Mouse (Mus musculus): ENCODE measurements around the gene Ptcd3. TPM values are rescaled to one million over a fixed set of nuclear protein-coding genes. Genes with fewer than 3 reads are reported as not detected.

Ptcd3 gene
- 91.1 and 92.0 TPM in 2 replicates for polyA plus RNA-seq (2014; fragmentation: Nextera tagmentation; extraction: Ambion mirVana)

GRCm38 (mm10) chr6:71908481-71909381 lies at the start of gene Ptcd3, which contains the start of gene Polr1a:
Gene Ptcd3, minus strand, starts transcription at chr6:71908750.
Gene Polr1a, plus strand, starts transcription at chr6:71909053.
- ATAC-seq (ENCODE audit: low FRiP score) (peak; percentile 93), DNase-seq (ENCODE audit: low spot score) (peak; percentile 97)
- peak within 1 kb of the TSS; percentile 47; the same call in 1 of the 2 replicates for H3K27ac ChIP-seq
- H3K4me1 ChIP-seq (replicated peaks; ENCODE audit: control insufficient read depth, insufficient read depth, low read length) = peaks cover 14% of the 10 kb centered on the region; the same call in 1 of the 2 replicates
- H3K9me3 ChIP-seq (ENCODE audit: control insufficient read depth, low read length) = no peaks in the 10 kb centered on the region
- peaks cover 46% of the 10 kb centered on the region for H3K36me3 ChIP-seq (replicated peaks; ENCODE audit: control insufficient read depth, insufficient read depth)
- peak within 1 kb of the TSS; percentile 85 for H3K4me2 ChIP-seq (replicated peaks)
- no peaks in the 10 kb centered on the region for H3K27me3 ChIP-seq (ENCODE audit: control insufficient read depth, insufficient read depth, low read length)
- peak within 1 kb of the TSS; percentile 74 for H3K9ac ChIP-seq
- WGBS = under 1% methylated on average over 58 of the region's 58 CpGs
- peak within 1 kb of the TSS; percentile 77 for H3K4me3 ChIP-seq (replicated peaks; ENCODE audit: low read length)

GRCm38 (mm10) chr6:71951192-71951591 lies 42.6 kb upstream of the Ptcd3 start:
- H3K27ac ChIP-seq = no peak overlapping the region
- WGBS = 95% methylated on average over 5 of the region's 5 CpGs
- no peak overlapping the region for H3K9ac ChIP-seq
- H3K9me3 ChIP-seq (ENCODE audit: control insufficient read depth, low read length) = no peaks in the 10 kb centered on the region
- H3K4me2 ChIP-seq (replicated peaks) = no peak overlapping the region
- no peak overlapping the region for H3K4me3 ChIP-seq (replicated peaks; ENCODE audit: low read length)
- ATAC-seq (ENCODE audit: low FRiP score) (no peak), DNase-seq (ENCODE audit: low spot score) (no peak)
- no peaks in the 10 kb centered on the region for H3K4me1 ChIP-seq (replicated peaks; ENCODE audit: control insufficient read depth, insufficient read depth, low read length)
- peaks cover 75% of the 10 kb centered on the region for H3K36me3 ChIP-seq (replicated peaks; ENCODE audit: control insufficient read depth, insufficient read depth)
- no peaks in the 10 kb centered on the region for H3K27me3 ChIP-seq (ENCODE audit: control insufficient read depth, insufficient read depth, low read length)

GRCm38 (mm10) chr6:71950592-71950991 lies 42.0 kb upstream of the Ptcd3 start:
- no peak for ATAC-seq (ENCODE audit: low FRiP score)
- no peaks in the 10 kb centered on the region for H3K9me3 ChIP-seq (ENCODE audit: control insufficient read depth, low read length)
- 90% methylated on average over 3 of the region's 3 CpGs for WGBS

GRCm38 (mm10) chr6:71949721-71950120 lies 41.2 kb upstream of the Ptcd3 start:
- no peak overlapping the region for H3K9ac ChIP-seq
- DNase-seq (ENCODE audit: low spot score) (no peak), ATAC-seq (ENCODE audit: low FRiP score) (no peak)
- H3K27ac ChIP-seq = no peak overlapping the region
- no peaks in the 10 kb centered on the region for H3K9me3 ChIP-seq (ENCODE audit: control insufficient read depth, low read length)
- H3K27me3 ChIP-seq (ENCODE audit: control insufficient read depth, insufficient read depth, low read length) = no peaks in the 10 kb centered on the region
- H3K4me2 ChIP-seq (replicated peaks) = no peak overlapping the region
- H3K36me3 ChIP-seq (replicated peaks; ENCODE audit: control insufficient read depth, insufficient read depth) = peaks cover 73% of the 10 kb centered on the region
- no peaks in the 10 kb centered on the region for H3K4me1 ChIP-seq (replicated peaks; ENCODE audit: control insufficient read depth, insufficient read depth, low read length)
- H3K4me3 ChIP-seq (replicated peaks; ENCODE audit: low read length) = no peak overlapping the region
- 88% methylated on average over 3 of the region's 3 CpGs for WGBS

More at GRCm38 (mm10) chr6:71950592-71950991, 42.0 kb upstream of the Ptcd3 start:
- no peak for DNase-seq (ENCODE audit: low spot score)
- no peak overlapping the region for H3K27ac ChIP-seq
- no peaks in the 10 kb centered on the region for H3K4me1 ChIP-seq (replicated peaks; ENCODE audit: control insufficient read depth, insufficient read depth, low read length)
- H3K9ac ChIP-seq = no peak overlapping the region
- no peak overlapping the region for H3K4me2 ChIP-seq (replicated peaks)
- H3K27me3 ChIP-seq (ENCODE audit: control insufficient read depth, insufficient read depth, low read length) = no peaks in the 10 kb centered on the region
- peaks cover 75% of the 10 kb centered on the region for H3K36me3 ChIP-seq (replicated peaks; ENCODE audit: control insufficient read depth, insufficient read depth)
- no peak overlapping the region for H3K4me3 ChIP-seq (replicated peaks; ENCODE audit: low read length)

GRCm38 (mm10) chr6:71946121-71946520 lies 37.6 kb upstream of the Ptcd3 start:
- no peaks in the 10 kb centered on the region for H3K4me1 ChIP-seq (replicated peaks; ENCODE audit: control insufficient read depth, insufficient read depth, low read length)
- H3K9ac ChIP-seq = no peak overlapping the region
- H3K36me3 ChIP-seq (replicated peaks; ENCODE audit: control insufficient read depth, insufficient read depth) = peaks cover 61% of the 10 kb centered on the region
- ATAC-seq (ENCODE audit: low FRiP score) (no peak), DNase-seq (ENCODE audit: low spot score) (no peak)
- no peak overlapping the region for H3K4me2 ChIP-seq (replicated peaks)
- no peak overlapping the region for H3K4me3 ChIP-seq (replicated peaks; ENCODE audit: low read length)
- no peaks in the 10 kb centered on the region for H3K27me3 ChIP-seq (ENCODE audit: control insufficient read depth, insufficient read depth, low read length)
- no peaks in the 10 kb centered on the region for H3K9me3 ChIP-seq (ENCODE audit: control insufficient read depth, low read length)
- 98% methylated on average over 8 of the region's 8 CpGs for WGBS
- H3K27ac ChIP-seq = no peak overlapping the region

GRCm38 (mm10) chr6:71945101-71945500 lies 36.6 kb upstream of the Ptcd3 start:
- no peak overlapping the region for H3K4me2 ChIP-seq (replicated peaks)
- DNase-seq (ENCODE audit: low spot score) = no peak
- H3K4me1 ChIP-seq (replicated peaks; ENCODE audit: control insufficient read depth, insufficient read depth, low read length) = no peaks in the 10 kb centered on the region
- no peak for ATAC-seq (ENCODE audit: low FRiP score)
- H3K36me3 ChIP-seq (replicated peaks; ENCODE audit: control insufficient read depth, insufficient read depth) = peaks cover 61% of the 10 kb centered on the region
- 91% methylated on average over 6 of the region's 6 CpGs for WGBS
- no peaks in the 10 kb centered on the region for H3K9me3 ChIP-seq (ENCODE audit: control insufficient read depth, low read length)
- H3K27ac ChIP-seq = no peak overlapping the region
- no peaks in the 10 kb centered on the region for H3K27me3 ChIP-seq (ENCODE audit: control insufficient read depth, insufficient read depth, low read length)
- H3K4me3 ChIP-seq (replicated peaks; ENCODE audit: low read length) = no peak overlapping the region
- no peak overlapping the region for H3K9ac ChIP-seq

GRCm38 (mm10) chr6:71940912-71941311 lies 32.4 kb upstream of the Ptcd3 start:
- H3K9me3 ChIP-seq (ENCODE audit: control insufficient read depth, low read length) = no peaks in the 10 kb centered on the region
- no peaks in the 10 kb centered on the region for H3K4me1 ChIP-seq (replicated peaks; ENCODE audit: control insufficient read depth, insufficient read depth, low read length)
- no peak overlapping the region for H3K27ac ChIP-seq
- no peak overlapping the region for H3K9ac ChIP-seq
- peaks cover 68% of the 10 kb centered on the region for H3K36me3 ChIP-seq (replicated peaks; ENCODE audit: control insufficient read depth, insufficient read depth)
- H3K27me3 ChIP-seq (ENCODE audit: control insufficient read depth, insufficient read depth, low read length) = no peaks in the 10 kb centered on the region
- H3K4me2 ChIP-seq (replicated peaks) = no peak overlapping the region
- DNase-seq (ENCODE audit: low spot score) = no peak
- H3K4me3 ChIP-seq (replicated peaks; ENCODE audit: low read length) = no peak overlapping the region
- ATAC-seq (ENCODE audit: low FRiP score) = no peak
- WGBS = 90% methylated on average over 6 of the region's 6 CpGs

GRCm38 (mm10) chr6:71935737-71936136 lies 27.2 kb upstream of the Ptcd3 start:
- ATAC-seq (ENCODE audit: low FRiP score) = no peak
- no peak for DNase-seq (ENCODE audit: low spot score)

GRCm38 (mm10) chr6:71934081-71934556 lies 25.6 kb upstream of the Ptcd3 start:
- H3K4me1 ChIP-seq (replicated peaks; ENCODE audit: control insufficient read depth, insufficient read depth, low read length) = no peaks in the 10 kb centered on the region
- H3K4me3 ChIP-seq (replicated peaks; ENCODE audit: low read length) = no peak overlapping the region
- WGBS = 55% methylated on average over 2 of the region's 2 CpGs
- no peak overlapping the region for H3K9ac ChIP-seq
- ATAC-seq (ENCODE audit: low FRiP score) (peak; percentile 34; the same call in 1 of the 2 replicates), DNase-seq (ENCODE audit: low spot score) (peak; percentile 28)
- no peaks in the 10 kb centered on the region for H3K27me3 ChIP-seq (ENCODE audit: control insufficient read depth, insufficient read depth, low read length)
- no peak overlapping the region for H3K4me2 ChIP-seq (replicated peaks)
- peaks cover 90% of the 10 kb centered on the region for H3K36me3 ChIP-seq (replicated peaks; ENCODE audit: control insufficient read depth, insufficient read depth)
- H3K27ac ChIP-seq = no peak overlapping the region
- H3K9me3 ChIP-seq (ENCODE audit: control insufficient read depth, low read length) = no peaks in the 10 kb centered on the region

More at GRCm38 (mm10) chr6:71935737-71936136, 27.2 kb upstream of the Ptcd3 start:
- Histone ChIP-seq H3K4me1 (replicated peaks; ENCODE audit: control insufficient read depth, insufficient read depth, low read length) (no peaks in the 10 kb centered on the region), H3K27me3 (ENCODE audit: control insufficient read depth, insufficient read depth, low read length) (no peaks in the 10 kb centered on the region), H3K9me3 (ENCODE audit: control insufficient read depth, low read length) (no peaks in the 10 kb centered on the region), H3K4me2 (replicated peaks) (no peak overlapping the region), H3K4me3 (replicated peaks; ENCODE audit: low read length) (no peak overlapping the region), H3K27ac (no peak overlapping the region), H3K36me3 (replicated peaks; ENCODE audit: control insufficient read depth, insufficient read depth) (peaks cover 84% of the 10 kb centered on the region), H3K9ac (no peak overlapping the region)
- 77% methylated on average over 2 of the region's 2 CpGs for WGBS

Data from hindbrain, embryonic 14.5 days (tissue).